Mouse (Mus musculus) B cell, adult (primary cell): Measurements from ENCODE around the gene Treml2. TPM values are rescaled to one million over a fixed set of nuclear protein-coding genes. Genes with fewer than 3 reads are reported as not detected.

Source experiments
- total RNA-seq: library from RNA; stranded (reverse); gene quantifications from 4 replicates; pipeline ENCODE4 v1.2.4, GENCODE M21; 2023; ENCODE audit not compliant: inconsistent age

Treml2 gene
- total RNA-seq, result 169 to 178 TPM (median 175 TPM) in 4 replicates

GRCm38 (mm10) chr17:48299203-48299602 lies at the start of gene Treml2:
Gene Treml2, plus strand, starts transcription at chr17:48299498.

GRCm38 (mm10) chr17:48263741-48264362 lies 35.4 kb upstream of the Treml2 start, which contains the start of gene Treml4:
Gene Treml4, plus strand, starts transcription at chr17:48264295.

DNA sequence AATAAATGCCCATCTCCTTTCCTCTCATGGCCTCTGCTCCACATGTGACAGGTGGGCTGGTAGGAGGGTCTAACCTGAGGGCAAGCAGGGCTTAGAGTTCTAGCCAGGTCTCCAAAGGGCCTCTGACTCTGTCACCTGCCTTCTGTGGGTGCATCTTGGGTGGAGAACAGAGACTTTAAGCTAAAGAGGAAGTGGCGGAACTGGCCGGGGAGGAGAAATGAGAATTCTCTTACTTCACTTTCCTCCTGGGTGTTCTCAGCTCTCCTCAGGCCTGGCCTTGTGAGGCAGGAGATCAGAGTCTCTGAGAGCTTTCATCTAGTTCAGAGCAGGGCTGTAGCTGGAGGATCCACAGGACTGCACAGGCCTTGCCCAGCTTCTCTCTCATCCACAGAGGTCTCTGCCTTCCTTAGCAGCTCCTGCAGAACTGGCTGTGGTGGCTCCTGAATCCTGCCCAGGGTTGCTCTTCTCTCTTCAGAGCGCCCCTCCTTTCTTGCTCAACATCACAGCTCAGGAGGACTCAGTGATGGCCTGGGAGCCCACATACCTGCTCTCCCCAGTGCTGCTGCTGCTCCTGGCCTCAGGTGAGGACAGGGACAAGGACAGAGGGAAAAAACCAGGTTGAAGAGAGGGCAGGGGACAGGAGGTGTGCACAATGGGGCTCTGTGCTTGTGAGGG lies 16.7 kb downstream of the Treml2 start, which contains the start of gene B430306N03Rik:
Gene B430306N03Rik (plus strand): TSS at position 237 of the 675 bp plus-strand sequence.

GRCm38 (mm10) chr17:48346231-48346630 lies 46.9 kb downstream of the Treml2 start, which contains the start of gene Trem2:
Gene Trem2, plus strand, starts transcription at chr17:48346401.

DNA sequence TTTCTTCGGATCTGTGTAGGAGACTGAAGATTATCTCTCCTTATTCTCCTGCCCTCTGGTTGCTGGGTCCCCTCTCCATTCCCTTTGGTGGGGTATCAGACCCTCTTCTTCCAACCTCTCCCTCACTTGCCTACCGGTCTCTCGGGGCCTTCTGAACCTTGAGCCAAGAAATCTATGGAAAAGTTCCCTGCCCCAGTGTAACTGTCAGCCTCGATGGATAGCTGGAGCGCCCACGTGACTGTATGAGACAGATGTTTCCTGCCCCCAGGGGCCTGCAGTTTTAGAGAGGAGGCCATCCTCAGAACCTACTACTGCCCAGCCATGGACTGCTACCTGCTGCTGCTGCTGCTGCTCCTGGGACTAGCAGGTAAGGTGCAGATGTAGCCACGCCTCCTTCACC lies 60.3 kb downstream of the Treml2 start, which contains the start of gene Treml1:
Gene Treml1 (plus strand): TSS at position 301 of the 400 bp plus-strand sequence.

Other genes with a start within 250 kb of the Treml2 start
- gene 1700067P10Rik, start 210.2 kb upstream of the Treml2 start, total RNA-seq, result not detected in 4 replicates
- 0.19 to 0.42 TPM in 2 of 4 replicates, not detected in the others for gene 9830107B12Rik, start 153.2 kb upstream of the Treml2 start, total RNA-seq
- gene A530064D06Rik, start 132.2 kb upstream of the Treml2 start, total RNA-seq, result 0.30 to 0.75 TPM (median 0.32 TPM) in 3 of 4 replicates, not detected in the other
- 1.1 to 2.7 TPM (median 2.2 TPM) in 4 replicates for gene Trem1, start 66.7 kb upstream of the Treml2 start, total RNA-seq
- not detected in 4 replicates for gene Trem3, start 51.7 kb upstream of the Treml2 start, total RNA-seq
- 2.1 to 4.2 TPM (median 3.4 TPM) in 4 replicates for gene Treml4, start 35.2 kb upstream of the Treml2 start, total RNA-seq
- gene B430306N03Rik, start 16.6 kb downstream of the Treml2 start, total RNA-seq, result 6.0 to 10.3 TPM (median 7.3 TPM) in 4 replicates
- not detected in 4 replicates for gene Trem2, start 46.9 kb downstream of the Treml2 start, total RNA-seq
- gene Treml1, start 60.4 kb downstream of the Treml2 start, total RNA-seq, result not detected in 4 replicates
- 92.9 to 116 TPM (median 111 TPM) in 4 replicates for gene Nfya, start 110.4 kb downstream of the Treml2 start, total RNA-seq
- gene Oard1, start 110.5 kb downstream of the Treml2 start, total RNA-seq, result 38.8 to 49.1 TPM (median 46.5 TPM) in 4 replicates
- 0.35 to 1.4 TPM (median 0.55 TPM) in 4 replicates for gene Apobec2, start 133.4 kb downstream of the Treml2 start, total RNA-seq
- gene Tspo2, start 152.0 kb downstream of the Treml2 start, total RNA-seq, result not detected in 4 replicates
- gene Unc5cl, start 155.4 kb downstream of the Treml2 start, total RNA-seq, result 3.5 to 5.6 TPM (median 4.6 TPM) in 4 replicates